Mouse (Mus musculus): ENCODE measurements around the gene Mccc2.
"Not testable (repeated sequence)": the region's sequence is repeated elsewhere in the genome, so short reads cannot be mapped to it uniquely, and the experiment has no call there.

Mccc2 gene

GRCm38 (mm10) chr13:100014906-100015895, at the start of gene Mccc2:
Mccc2 (minus strand) TSS chr13:100015639.
- peak; percentile 98 for DNase-seq (ENCODE audit: low read depth, low spot score)

GRCm38 (mm10) chr13:100063936-100064335, 48.5 kb upstream of the Mccc2 start:
- DNase-seq (ENCODE audit: low read depth, low spot score) = no peak

- not testable (repeated sequence) for DNase-seq (ENCODE audit: low read depth, low spot score)
Measured at GRCm38 (mm10) chr13:100057738-100058137, 42.3 kb upstream of the Mccc2 start.

GRCm38 (mm10) chr13:100026013-100026412, 10.6 kb upstream of the Mccc2 start:
- DNase-seq (ENCODE audit: low read depth, low spot score) = no peak

- DNase-seq (ENCODE audit: low read depth, low spot score) = no peak
Measured at GRCm38 (mm10) chr13:100016891-100017290, 1.5 kb upstream of the Mccc2 start.

- DNase-seq (ENCODE audit: low read depth, low spot score) = no peak
Measured at GRCm38 (mm10) chr13:100015937-100016336, 498 bp upstream of the Mccc2 start.

- no peak for DNase-seq (ENCODE audit: low read depth, low spot score)
Measured at GRCm38 (mm10) chr13:100005911-100006496, 9.4 kb downstream of the Mccc2 start.

- DNase-seq (ENCODE audit: low read depth, low spot score) = peak; percentile 94
Measured at GRCm38 (mm10) chr13:100001790-100002196, 13.6 kb downstream of the Mccc2 start.

- no peak for DNase-seq (ENCODE audit: low read depth, low spot score)
Measured at GRCm38 (mm10) chr13:99999078-99999477, 16.4 kb downstream of the Mccc2 start.

- no peak for DNase-seq (ENCODE audit: low read depth, low spot score)
Measured at GRCm38 (mm10) chr13:99998099-99998498, 17.3 kb downstream of the Mccc2 start.

- no peak for DNase-seq (ENCODE audit: low read depth, low spot score)
Measured at GRCm38 (mm10) chr13:99989592-99989991, 25.8 kb downstream of the Mccc2 start.

- DNase-seq (ENCODE audit: low read depth, low spot score) = no peak
Measured at GRCm38 (mm10) chr13:99983320-99983719, 32.1 kb downstream of the Mccc2 start.

GRCm38 (mm10) chr13:99979406-99979805, 36.0 kb downstream of the Mccc2 start:
- peak; percentile 45 for DNase-seq (ENCODE audit: low read depth, low spot score)

GRCm38 (mm10) chr13:99970089-99970488, 45.4 kb downstream of the Mccc2 start:
- no peak for DNase-seq (ENCODE audit: low read depth, low spot score)

- DNase-seq (ENCODE audit: low read depth, low spot score) = peak; percentile 78
Measured at GRCm38 (mm10) chr13:99967013-99967678, 48.3 kb downstream of the Mccc2 start.

- no peak for DNase-seq (ENCODE audit: low read depth, low spot score)
Measured at GRCm38 (mm10) chr13:99963814-99964213, 51.6 kb downstream of the Mccc2 start.

- no peak for DNase-seq (ENCODE audit: low read depth, low spot score)
Measured at GRCm38 (mm10) chr13:99961661-99962060, 53.8 kb downstream of the Mccc2 start.

GRCm38 (mm10) chr13:99955591-99955944, 59.9 kb downstream of the Mccc2 start:
- DNase-seq (ENCODE audit: low read depth, low spot score) = no peak

GRCm38 (mm10) chr13:99954902-99955590, 60.4 kb downstream of the Mccc2 start:
- no peak for DNase-seq (ENCODE audit: low read depth, low spot score)

- DNase-seq (ENCODE audit: low read depth, low spot score) = peak; percentile 62
Measured at GRCm38 (mm10) chr13:99947417-99947816, 68.0 kb downstream of the Mccc2 start.

- no peak for DNase-seq (ENCODE audit: low read depth, low spot score)
Measured at GRCm38 (mm10) chr13:99943525-99943924, 71.9 kb downstream of the Mccc2 start.

- DNase-seq (ENCODE audit: low read depth, low spot score) = peak; percentile 82
Measured at GRCm38 (mm10) chr13:99940601-99941000, 74.8 kb downstream of the Mccc2 start.

All from brain, adult 2 months (tissue).